Mouse (Mus musculus): ENCODE data around the gene Ino80d. TPM values are rescaled to one million over a fixed set of nuclear protein-coding genes. Genes with fewer than 3 reads are reported as not detected.

The Ino80d gene
- total and polyA plus RNA-seq, 3 experiments = 4.6 to 86.8 (median 24.5) TPM

DNA sequence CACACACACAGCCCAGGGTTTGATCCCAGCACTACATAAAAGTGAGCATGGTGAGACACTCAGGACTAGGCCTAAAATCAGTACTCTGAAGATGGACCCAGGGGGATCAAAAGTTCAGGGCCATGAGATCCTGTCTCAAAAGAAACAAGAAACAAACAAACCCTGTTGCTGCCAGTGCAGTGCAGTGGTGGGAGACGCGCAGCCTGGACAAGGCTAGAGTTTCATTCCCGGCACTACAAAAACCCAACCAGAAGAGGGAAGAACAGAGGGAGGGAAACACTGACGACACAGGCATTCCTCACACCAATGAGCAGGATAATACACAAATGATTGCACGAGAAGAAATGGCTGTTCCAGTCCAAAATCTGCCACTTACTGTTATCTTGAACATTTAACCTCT, 18.4 kb downstream of the Ino80d start:
- Histone ChIP-seq H3K36me3 (replicated peaks) (peaks cover 93% of the 10 kb centered on the region), H3K4me3 (ENCODE audit: low read depth, low read length) (no peak overlapping the region), H3K9me3 (replicated peaks) (no peaks in the 10 kb centered on the region), H3K4me1 (ENCODE audit: insufficient read depth, low read depth, low read length) (peaks cover 6% of the 10 kb centered on the region; the same call in 1 of the 2 replicates), H3K27me3 (ENCODE audit: insufficient read depth, low read length) (no peaks in the 10 kb centered on the region)
- no peak for ATAC-seq (ENCODE audit: extremely low read depth, insufficient number of reproducible peaks, low FRiP score, poor library complexity, severe bottlenecking)
- no peak for TF ChIP-seq TAL1 (conservative IDR thresholded peaks at IDR 0.05; ENCODE audit: low read depth, low read length)
- TF ChIP-seq POLR2AphosphoS5 (IDR thresholded peaks at IDR 0.05; ENCODE audit: insufficient replicate concordance, low read depth, low read length) = no peak
- TF ChIP-seq CTCF (IDR thresholded peaks at IDR 0.05; ENCODE audit: low read depth, low read length) = no peak
- no peak for TF ChIP-seq GATA2 (IDR thresholded peaks at IDR 0.05; ENCODE audit: borderline replicate concordance, low read depth, low read length)
- TF ChIP-seq GATA1 (IDR thresholded peaks at IDR 0.05; ENCODE audit: borderline replicate concordance, low read length) = no peak
- no peak for DNase-seq (ENCODE audit: low spot score)

DNA sequence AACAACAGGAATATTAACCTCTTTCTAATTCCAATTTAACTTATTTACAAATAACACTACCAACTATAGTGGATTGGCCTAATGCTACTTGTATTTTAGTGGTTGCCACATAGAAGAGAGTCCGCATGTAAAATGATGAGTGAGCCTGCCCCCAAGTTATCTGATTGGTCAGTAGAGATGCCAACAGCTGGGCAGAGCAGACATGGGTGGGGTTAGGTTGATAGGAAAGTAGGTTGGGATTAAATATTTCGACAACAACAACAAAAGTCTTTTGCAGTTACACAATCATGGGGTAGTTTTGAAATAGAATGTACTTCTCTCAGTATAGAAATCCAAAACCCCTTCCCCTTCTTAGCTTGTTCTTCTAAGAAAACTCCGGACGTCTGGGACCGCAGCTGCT, 24.7 kb downstream of the Ino80d start:
- peaks cover 12% of the 10 kb centered on the region; the same call in 1 of the 2 replicates for H3K4me1 ChIP-seq (ENCODE audit: insufficient read depth, low read depth, low read length)
- ATAC-seq (ENCODE audit: extremely low read depth, insufficient number of reproducible peaks, low FRiP score, poor library complexity, severe bottlenecking) (no peak), DNase-seq (ENCODE audit: low spot score) (no peak)
- no peak for TF ChIP-seq POLR2AphosphoS5 (IDR thresholded peaks at IDR 0.05; ENCODE audit: insufficient replicate concordance, low read depth, low read length)
- no peak for TF ChIP-seq TAL1 (conservative IDR thresholded peaks at IDR 0.05; ENCODE audit: low read depth, low read length)
- TF ChIP-seq GATA2 (IDR thresholded peaks at IDR 0.05; ENCODE audit: borderline replicate concordance, low read depth, low read length) = no peak
- no peak for TF ChIP-seq GATA1 (IDR thresholded peaks at IDR 0.05; ENCODE audit: borderline replicate concordance, low read length)
- TF ChIP-seq CTCF (IDR thresholded peaks at IDR 0.05; ENCODE audit: low read depth, low read length) = no peak
- H3K36me3 ChIP-seq (replicated peaks) = peaks cover 91% of the 10 kb centered on the region
- H3K4me3 ChIP-seq (ENCODE audit: low read depth, low read length) = no peak overlapping the region
- H3K9me3 ChIP-seq (replicated peaks) = no peaks in the 10 kb centered on the region
- H3K27me3 ChIP-seq (ENCODE audit: insufficient read depth, low read length) = no peaks in the 10 kb centered on the region

DNA sequence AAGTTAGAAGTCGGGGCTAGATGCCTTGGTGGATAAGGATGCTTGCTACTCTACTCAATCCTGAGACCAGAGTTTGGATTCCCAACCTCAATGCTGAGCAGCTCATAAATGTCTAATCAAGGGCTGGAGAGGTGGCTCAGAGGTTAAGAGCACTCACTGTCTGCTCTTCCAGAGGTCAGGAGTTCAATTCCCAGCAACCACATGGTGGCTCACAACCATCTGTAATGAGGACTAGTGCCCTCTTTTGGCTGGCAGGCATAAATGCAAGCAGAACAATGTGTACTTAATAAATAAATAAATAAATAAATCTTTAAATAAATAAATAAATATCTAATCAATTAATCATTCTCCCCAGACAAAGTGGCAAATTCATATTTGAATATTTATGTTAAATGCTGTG, 25.9 kb downstream of the Ino80d start:
- no peak for DNase-seq (ENCODE audit: low spot score)
- H3K9me3 ChIP-seq (replicated peaks) = no peaks in the 10 kb centered on the region
- peaks cover 88% of the 10 kb centered on the region for H3K36me3 ChIP-seq (replicated peaks)
- H3K4me3 ChIP-seq (ENCODE audit: low read depth, low read length) = no peak overlapping the region
- peaks cover 12% of the 10 kb centered on the region; the same call in 1 of the 2 replicates for H3K4me1 ChIP-seq (ENCODE audit: insufficient read depth, low read depth, low read length)
- no peaks in the 10 kb centered on the region for H3K27me3 ChIP-seq (ENCODE audit: insufficient read depth, low read length)
- ATAC-seq (ENCODE audit: extremely low read depth, insufficient number of reproducible peaks, low FRiP score, poor library complexity, severe bottlenecking) = no peak
- TF ChIP-seq GATA2 (IDR thresholded peaks at IDR 0.05; ENCODE audit: borderline replicate concordance, low read depth, low read length) (no peak), CTCF (IDR thresholded peaks at IDR 0.05; ENCODE audit: low read depth, low read length) (no peak), TAL1 (conservative IDR thresholded peaks at IDR 0.05; ENCODE audit: low read depth, low read length) (no peak), GATA1 (IDR thresholded peaks at IDR 0.05; ENCODE audit: borderline replicate concordance, low read length) (no peak), POLR2AphosphoS5 (IDR thresholded peaks at IDR 0.05; ENCODE audit: insufficient replicate concordance, low read depth, low read length) (no peak)

DNA sequence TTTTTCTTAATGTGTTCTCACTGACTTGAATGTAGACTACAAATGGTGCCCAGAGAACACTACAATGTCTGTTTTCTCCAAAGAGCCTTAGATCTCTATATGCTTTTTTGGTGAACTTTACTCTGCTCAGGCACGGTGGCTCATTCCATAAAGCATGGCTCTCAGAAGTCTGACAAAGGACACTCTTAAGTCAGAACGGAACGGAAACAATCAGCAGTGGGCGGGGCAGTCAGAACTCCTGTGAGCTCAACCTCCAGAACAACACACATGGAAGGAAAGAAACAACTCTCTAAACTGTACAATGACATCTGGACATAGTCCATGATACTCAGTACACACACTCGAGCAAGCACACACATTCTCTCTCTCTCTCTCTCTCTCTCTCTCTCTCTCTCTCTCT, 34.2 kb downstream of the Ino80d start:
- ATAC-seq (ENCODE audit: extremely low read depth, insufficient number of reproducible peaks, low FRiP score, poor library complexity, severe bottlenecking) (no peak), DNase-seq (ENCODE audit: low spot score) (no peak)
- Histone ChIP-seq H3K36me3 (replicated peaks) (peaks cover 84% of the 10 kb centered on the region), H3K9me3 (replicated peaks) (no peaks in the 10 kb centered on the region), H3K4me1 (ENCODE audit: insufficient read depth, low read depth, low read length) (peaks cover 3% of the 10 kb centered on the region; the same call in 1 of the 2 replicates), H3K27me3 (ENCODE audit: insufficient read depth, low read length) (no peaks in the 10 kb centered on the region), H3K4me3 (ENCODE audit: low read depth, low read length) (no peak overlapping the region)
- TF ChIP-seq GATA1 (IDR thresholded peaks at IDR 0.05; ENCODE audit: borderline replicate concordance, low read length) = no peak

DNA sequence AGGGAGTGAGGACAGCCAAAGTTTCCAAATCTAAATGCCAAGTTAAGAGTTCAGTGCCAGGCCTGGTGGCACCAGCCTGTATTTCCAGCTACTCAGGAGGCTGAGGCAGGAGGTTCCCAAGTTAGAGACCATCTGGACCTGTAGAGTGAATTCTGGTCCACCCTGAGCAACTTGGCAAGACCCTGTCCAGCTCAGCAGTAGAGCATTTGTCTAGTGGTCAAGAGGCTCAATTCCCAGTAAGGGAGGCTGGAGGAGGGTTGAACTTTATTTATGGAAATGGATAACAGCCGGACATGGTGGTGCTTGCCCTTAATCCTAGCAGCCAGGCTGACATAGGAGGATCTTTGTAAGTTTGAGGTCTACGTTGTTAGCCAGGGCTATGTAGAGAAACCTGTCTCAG, 38.1 kb downstream of the Ino80d start:
- no peaks in the 10 kb centered on the region for H3K9me3 ChIP-seq (replicated peaks)
- H3K36me3 ChIP-seq (replicated peaks) = peaks cover 92% of the 10 kb centered on the region
- no peaks in the 10 kb centered on the region for H3K27me3 ChIP-seq (ENCODE audit: insufficient read depth, low read length)
- no peak overlapping the region for H3K4me3 ChIP-seq (ENCODE audit: low read depth, low read length)
- no peak for ATAC-seq (ENCODE audit: extremely low read depth, insufficient number of reproducible peaks, low FRiP score, poor library complexity, severe bottlenecking)
- H3K4me1 ChIP-seq (ENCODE audit: insufficient read depth, low read depth, low read length) = no peaks in the 10 kb centered on the region; the same call in 1 of the 2 replicates
- TF ChIP-seq GATA2 (IDR thresholded peaks at IDR 0.05; ENCODE audit: borderline replicate concordance, low read depth, low read length) (no peak), TAL1 (conservative IDR thresholded peaks at IDR 0.05; ENCODE audit: low read depth, low read length) (no peak), GATA1 (IDR thresholded peaks at IDR 0.05; ENCODE audit: borderline replicate concordance, low read length) (no peak), CTCF (IDR thresholded peaks at IDR 0.05; ENCODE audit: low read depth, low read length) (no peak), POLR2AphosphoS5 (IDR thresholded peaks at IDR 0.05; ENCODE audit: insufficient replicate concordance, low read depth, low read length) (no peak)
- DNase-seq (ENCODE audit: low spot score) = no peak

DNA sequence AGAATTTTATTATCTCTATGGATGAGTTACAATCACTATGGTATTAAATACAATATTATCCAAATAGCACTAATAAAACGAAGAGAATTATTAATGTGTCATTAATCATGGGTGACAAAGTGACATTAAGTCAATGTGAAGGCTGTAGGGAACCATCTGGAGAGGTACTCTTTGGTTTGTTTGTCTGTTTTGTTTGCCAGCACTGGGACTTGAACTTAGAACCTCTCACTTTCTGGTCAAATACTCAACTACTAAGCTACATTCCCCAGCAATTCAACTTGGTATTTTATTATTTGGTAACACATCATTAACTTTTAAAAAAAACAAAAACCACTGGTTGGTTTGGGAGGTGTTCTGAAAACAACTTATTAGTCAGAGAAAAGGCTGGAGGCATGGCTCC, 43.1 kb downstream of the Ino80d start:
- H3K4me3 ChIP-seq (ENCODE audit: low read depth, low read length) = no peak overlapping the region
- TF ChIP-seq TAL1 (conservative IDR thresholded peaks at IDR 0.05; ENCODE audit: low read depth, low read length) (no peak), GATA2 (IDR thresholded peaks at IDR 0.05; ENCODE audit: borderline replicate concordance, low read depth, low read length) (no peak), CTCF (IDR thresholded peaks at IDR 0.05; ENCODE audit: low read depth, low read length) (no peak)
- no peaks in the 10 kb centered on the region for H3K9me3 ChIP-seq (replicated peaks)
- peaks cover 90% of the 10 kb centered on the region for H3K36me3 ChIP-seq (replicated peaks)
- no peak for ATAC-seq (ENCODE audit: extremely low read depth, insufficient number of reproducible peaks, low FRiP score, poor library complexity, severe bottlenecking)
- H3K4me1 ChIP-seq (ENCODE audit: insufficient read depth, low read depth, low read length) = no peaks in the 10 kb centered on the region
- no peaks in the 10 kb centered on the region for H3K27me3 ChIP-seq (ENCODE audit: insufficient read depth, low read length)
- no peak for DNase-seq (ENCODE audit: low spot score)

DNA sequence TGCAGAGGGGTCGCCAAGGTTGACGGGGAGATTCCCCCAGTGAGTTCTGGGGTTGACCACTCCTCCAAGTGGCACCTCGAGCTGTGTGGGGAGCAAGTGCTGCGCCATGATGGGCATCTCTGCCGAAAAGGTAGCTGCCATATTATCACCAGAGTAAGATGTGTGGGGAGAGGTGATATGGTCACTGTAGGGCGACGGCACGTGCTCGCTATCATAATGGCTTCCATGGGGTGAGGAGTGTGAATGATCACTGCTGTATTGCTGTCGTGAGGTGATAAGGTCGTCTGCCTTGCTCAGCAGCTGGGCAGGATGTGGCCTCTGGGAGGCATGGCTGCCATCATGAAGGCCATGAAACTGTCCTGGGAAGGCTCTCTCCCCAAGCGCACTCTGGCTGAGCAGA, 56.1 kb downstream of the Ino80d start:
- Histone ChIP-seq H3K27me3 (ENCODE audit: insufficient read depth, low read length) (no peaks in the 10 kb centered on the region), H3K36me3 (replicated peaks) (peaks cover 89% of the 10 kb centered on the region), H3K4me3 (ENCODE audit: low read depth, low read length) (no peak overlapping the region), H3K9me3 (replicated peaks) (no peaks in the 10 kb centered on the region), H3K4me1 (ENCODE audit: insufficient read depth, low read depth, low read length) (no peaks in the 10 kb centered on the region)
- no peak for TF ChIP-seq CTCF (IDR thresholded peaks at IDR 0.05; ENCODE audit: low read depth, low read length)
- TF ChIP-seq GATA2 (IDR thresholded peaks at IDR 0.05; ENCODE audit: borderline replicate concordance, low read depth, low read length) = no peak
- TF ChIP-seq POLR2AphosphoS5 (IDR thresholded peaks at IDR 0.05; ENCODE audit: insufficient replicate concordance, low read depth, low read length) = no peak
- no peak for TF ChIP-seq TAL1 (conservative IDR thresholded peaks at IDR 0.05; ENCODE audit: low read depth, low read length)
- TF ChIP-seq GATA1 (IDR thresholded peaks at IDR 0.05; ENCODE audit: borderline replicate concordance, low read length) = no peak
- ATAC-seq (ENCODE audit: extremely low read depth, insufficient number of reproducible peaks, low FRiP score, poor library complexity, severe bottlenecking) (no peak), DNase-seq (ENCODE audit: low spot score) (no peak)
